Mouse (Mus musculus): ENCODE measurements around the gene 1700067K01Rik. TPM values are rescaled to one million over a fixed set of nuclear protein-coding genes. Genes with fewer than 3 reads are reported as not detected.
"Not testable (repeated sequence)": the region's sequence is repeated elsewhere in the genome, so short reads cannot be mapped to it uniquely, and the experiment has no call there.

The 1700067K01Rik gene
- polyA plus RNA-seq, 1 experiment from 2014 or later: 2.0 TPM

DNA sequence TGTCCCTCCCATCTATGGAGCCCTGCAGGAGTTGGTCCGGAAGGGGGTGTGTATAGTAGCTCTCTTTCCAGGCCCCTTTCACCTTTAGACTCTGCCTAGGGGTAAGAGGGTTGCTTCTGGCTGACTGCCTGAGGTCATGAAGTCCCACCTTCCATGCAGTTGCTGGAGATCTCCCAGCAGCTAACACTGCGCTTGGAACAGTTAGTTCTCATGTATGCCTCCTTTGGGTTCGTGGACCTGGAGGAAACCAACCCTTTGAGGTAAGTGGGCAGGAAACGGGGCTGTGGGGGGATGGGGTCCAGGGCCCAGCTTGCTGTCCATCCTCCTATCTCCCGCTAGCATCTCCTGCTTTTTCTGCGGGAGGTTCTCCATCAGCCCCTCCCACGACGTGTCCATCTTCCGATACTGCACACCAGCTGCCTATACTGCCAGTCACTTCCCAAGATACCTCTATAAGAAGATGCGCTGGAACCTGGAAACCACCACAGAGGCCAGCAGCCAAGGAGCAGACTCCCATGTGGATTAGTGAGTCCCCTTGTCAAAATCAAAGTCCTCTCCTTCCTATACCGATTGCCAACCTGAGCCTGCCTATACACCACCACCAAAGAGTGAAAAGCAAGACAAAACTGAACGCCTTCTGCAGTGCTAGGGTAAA is 1.8 kb downstream of the 1700067K01Rik start:
- WGBS: 51% methylated on average over 12 of the region's 12 CpGs
- Histone ChIP-seq H3K4me1 (peaks cover 38% of the 10 kb centered on the region), H3K27ac (no peak overlapping the region), H3K9ac (no peak overlapping the region), H3K36me3 (peaks cover 20% of the 10 kb centered on the region), H3K4me2 (replicated peaks) (no peak overlapping the region; the same call in 1 of the 2 replicates), H3K27me3 (peaks cover 15% of the 10 kb centered on the region; the same call in 1 of the 2 replicates), H3K4me3 (no peak overlapping the region), H3K9me3 (no peaks in the 10 kb centered on the region)
- ATAC-seq (ENCODE audit: insufficient number of reproducible peaks, insufficient read depth, low FRiP score, low TSS enrichment): no peak

DNA sequence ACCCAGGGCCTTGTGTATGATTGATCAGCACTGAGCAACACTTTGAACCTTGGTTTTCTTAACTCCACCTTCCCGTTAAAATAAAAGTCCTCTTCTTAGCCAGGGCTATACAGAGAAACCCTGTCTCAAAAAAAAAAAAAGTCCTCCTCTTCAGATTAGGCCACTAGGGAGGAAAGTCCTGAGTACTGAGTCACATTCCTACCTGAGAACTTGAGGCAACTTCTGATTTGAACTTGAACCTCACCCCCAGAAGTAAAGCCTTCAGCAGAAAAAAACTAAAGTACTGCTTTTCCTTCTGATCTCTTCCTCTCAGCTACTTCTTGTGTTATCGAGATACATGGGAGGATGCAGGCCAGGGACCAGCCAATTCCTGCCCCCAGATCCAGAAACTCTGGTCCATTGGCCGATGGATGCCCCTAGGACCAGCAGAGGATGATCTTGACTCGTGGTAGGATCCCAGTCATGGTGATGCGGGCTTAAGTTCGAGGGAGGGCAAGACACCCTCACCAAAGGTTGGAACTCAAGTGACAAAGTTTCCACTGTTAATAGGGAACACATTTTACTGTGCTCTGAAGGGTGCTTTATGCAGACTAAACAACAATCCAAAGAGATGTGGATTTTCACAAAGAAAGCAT is 2.4 kb downstream of the 1700067K01Rik start:
- no peak overlapping the region for H3K9ac ChIP-seq

GRCm38 (mm10) chr8:84004533-84005201 is 3.4 kb downstream of the 1700067K01Rik start:
- Histone ChIP-seq H3K4me1 (peaks cover 28% of the 10 kb centered on the region), H3K27me3 (peaks cover 13% of the 10 kb centered on the region; the same call in 1 of the 2 replicates), H3K9ac (peak overlapping the region; percentile 69), H3K36me3 (peaks cover 15% of the 10 kb centered on the region), H3K9me3 (no peaks in the 10 kb centered on the region), H3K4me3 (peak overlapping the region; percentile 52), H3K4me2 (replicated peaks) (peak overlapping the region; percentile 75), H3K27ac (peak overlapping the region; percentile 88)
- 1% methylated on average over 30 of the region's 30 CpGs for WGBS
- ATAC-seq (ENCODE audit: insufficient number of reproducible peaks, insufficient read depth, low FRiP score, low TSS enrichment): peak; percentile 74

More for the DNA sequence above, 2.4 kb downstream of the 1700067K01Rik start:
- WGBS: 60% methylated on average over 6 of the region's 6 CpGs
- Histone ChIP-seq H3K36me3 (peaks cover 20% of the 10 kb centered on the region), H3K4me3 (peak overlapping the region; percentile 52), H3K27ac (peak overlapping the region; percentile 88), H3K4me1 (peaks cover 37% of the 10 kb centered on the region), H3K4me2 (replicated peaks) (peak overlapping the region; percentile 75), H3K27me3 (peaks cover 15% of the 10 kb centered on the region; the same call in 1 of the 2 replicates), H3K9me3 (no peaks in the 10 kb centered on the region)
- no peak for ATAC-seq (ENCODE audit: insufficient number of reproducible peaks, insufficient read depth, low FRiP score, low TSS enrichment)

DNA sequence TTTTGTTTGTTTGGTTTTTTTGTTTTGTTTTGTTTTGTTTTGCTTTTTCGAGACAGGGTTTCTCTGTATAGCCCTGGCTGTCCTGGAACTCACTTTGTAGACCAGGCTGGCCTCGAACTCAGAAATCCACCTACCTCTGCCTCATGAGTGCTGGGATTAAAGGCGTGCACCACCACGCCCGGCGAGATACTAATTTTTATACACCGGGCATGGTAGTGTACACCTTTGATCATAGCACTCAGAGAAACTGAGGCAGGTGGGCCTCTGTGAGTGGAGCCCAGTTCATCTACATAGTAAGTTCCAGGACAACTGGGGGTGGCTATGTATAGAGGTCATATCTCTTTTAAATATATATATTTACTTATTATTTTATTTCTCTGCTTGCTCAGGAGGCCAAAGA is 4.2 kb downstream of the 1700067K01Rik start:
- not testable (repeated sequence) for H3K9ac ChIP-seq

GRCm38 (mm10) chr8:84008362-84008761 is 7.1 kb downstream of the 1700067K01Rik start:
- Histone ChIP-seq H3K36me3 (no peaks in the 10 kb centered on the region), H3K27ac (no peak overlapping the region), H3K4me3 (no peak overlapping the region), H3K9me3 (no peaks in the 10 kb centered on the region), H3K4me1 (peaks cover 33% of the 10 kb centered on the region), H3K27me3 (peaks cover 34% of the 10 kb centered on the region), H3K4me2 (replicated peaks) (no peak overlapping the region), H3K9ac (no peak overlapping the region)
- 24% methylated on average over 7 of the region's 7 CpGs for WGBS
- no peak for ATAC-seq (ENCODE audit: insufficient number of reproducible peaks, insufficient read depth, low FRiP score, low TSS enrichment)

More for the DNA sequence above, 4.2 kb downstream of the 1700067K01Rik start:
- H3K4me3 ChIP-seq; H3K4me2 ChIP-seq (replicated peaks); H3K9me3 ChIP-seq; ATAC-seq (ENCODE audit: insufficient number of reproducible peaks, insufficient read depth, low FRiP score, low TSS enrichment); H3K27ac ChIP-seq; H3K36me3 ChIP-seq: not testable (repeated sequence)
- 91% methylated on average over 7 of the region's 7 CpGs for WGBS
- H3K4me1 ChIP-seq: peaks cover 35% of the 10 kb centered on the region
- H3K27me3 ChIP-seq: peaks cover 18% of the 10 kb centered on the region

DNA sequence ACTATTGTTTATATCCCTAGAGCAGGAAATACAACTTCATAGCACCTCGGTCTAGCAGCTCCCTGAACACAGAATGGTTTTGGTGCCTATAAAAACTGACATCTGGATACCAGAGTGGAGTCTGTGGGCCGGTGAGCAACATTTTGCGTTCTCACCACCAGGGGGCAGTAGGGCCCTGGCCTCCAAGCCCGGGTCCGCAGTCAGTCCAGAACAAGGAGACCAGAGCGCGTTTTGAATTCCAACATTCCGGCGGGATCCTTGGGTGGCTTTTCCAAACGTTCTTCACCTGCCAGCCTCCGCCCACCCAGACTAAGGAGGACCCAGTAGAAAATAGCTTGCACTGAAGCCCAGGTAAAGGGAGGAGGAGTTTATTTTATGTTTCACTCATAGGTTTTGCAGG is 8.6 kb downstream of the 1700067K01Rik start:
- H3K4me2 ChIP-seq (replicated peaks): no peak overlapping the region
- peaks cover 40% of the 10 kb centered on the region for H3K27me3 ChIP-seq
- no peaks in the 10 kb centered on the region for H3K9me3 ChIP-seq
- peaks cover 28% of the 10 kb centered on the region for H3K4me1 ChIP-seq
- no peak overlapping the region for H3K9ac ChIP-seq
- ATAC-seq (ENCODE audit: insufficient number of reproducible peaks, insufficient read depth, low FRiP score, low TSS enrichment): no peak
- WGBS: 1% methylated on average over 11 of the region's 11 CpGs
- no peak overlapping the region for H3K4me3 ChIP-seq
- H3K36me3 ChIP-seq: no peaks in the 10 kb centered on the region
- H3K27ac ChIP-seq: no peak overlapping the region

DNA sequence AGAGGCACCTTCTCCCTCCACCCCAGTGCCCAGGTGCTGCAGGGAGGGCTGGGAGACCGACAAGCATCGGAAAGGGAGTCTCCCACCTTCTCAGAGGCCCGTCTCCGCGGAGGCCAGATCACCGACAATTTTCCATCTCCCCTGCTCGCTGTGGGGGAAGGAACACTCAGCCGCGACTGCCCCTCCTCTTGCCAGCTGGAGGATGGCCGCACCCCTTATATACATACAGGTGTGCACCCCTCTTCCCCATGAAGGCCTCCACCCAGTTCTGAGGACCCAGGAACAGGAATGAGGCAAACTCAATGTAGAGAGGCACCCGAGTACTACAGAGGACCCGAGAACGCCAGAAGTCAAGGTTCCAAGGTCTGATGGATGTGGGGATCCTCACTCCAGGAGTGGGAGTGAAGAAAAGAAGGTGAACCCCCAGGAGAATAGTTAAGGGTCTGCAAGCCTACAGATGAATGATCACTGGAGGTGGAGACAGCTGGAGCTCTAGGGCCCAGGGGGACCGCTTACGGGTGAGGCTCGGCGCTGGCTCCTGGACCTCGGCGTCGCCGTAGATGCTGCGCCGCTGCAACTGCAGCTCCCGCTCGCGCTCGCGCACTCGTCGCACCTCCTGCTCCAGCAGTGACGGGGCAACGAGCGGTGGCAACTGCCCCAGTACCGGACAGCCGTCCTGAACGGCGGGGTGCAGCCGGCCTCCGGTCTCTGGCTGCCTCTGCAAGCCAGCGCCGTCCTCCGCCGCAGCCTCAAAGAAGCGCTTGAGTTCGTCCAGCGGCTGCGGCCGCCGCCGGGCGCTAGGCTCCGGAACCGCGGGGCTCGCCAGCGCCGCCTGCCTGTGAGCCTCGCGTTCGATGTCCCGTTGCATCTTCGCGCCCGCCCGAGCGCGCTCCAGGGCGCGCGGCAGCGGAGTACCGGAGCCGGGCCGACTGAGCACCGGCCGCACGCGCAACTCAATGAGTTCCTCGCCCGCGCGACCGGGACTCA is 9.6 kb downstream of the 1700067K01Rik start:
- peaks cover 40% of the 10 kb centered on the region for H3K27me3 ChIP-seq
- no peaks in the 10 kb centered on the region for H3K36me3 ChIP-seq
- no peak for ATAC-seq (ENCODE audit: insufficient number of reproducible peaks, insufficient read depth, low FRiP score, low TSS enrichment)
- 0 out of 2 replicates have a peak, but pooled peaks cover under 1% of the 10 kb centered on the region for H3K9me3 ChIP-seq
- peak overlapping the region; percentile 97 for H3K4me2 ChIP-seq (replicated peaks)
- peaks cover 25% of the 10 kb centered on the region for H3K4me1 ChIP-seq
- WGBS: 2% methylated on average over 82 of the region's 83 CpGs
- H3K9ac ChIP-seq: peak overlapping the region; percentile 54
- H3K27ac ChIP-seq: no peak overlapping the region
- peak overlapping the region; percentile 51 for H3K4me3 ChIP-seq

GRCm38 (mm10) chr8:84011705-84012498 is 10.6 kb downstream of the 1700067K01Rik start, which contains the start of gene 2210011C24Rik:
2210011C24Rik (minus strand) TSS chr8:84012171.
- 0 out of 2 replicates have a peak, but pooled peaks cover 4% of the 10 kb centered on the region for H3K9me3 ChIP-seq
- WGBS: 1% methylated on average over 45 of the region's 45 CpGs
- no peak for ATAC-seq (ENCODE audit: insufficient number of reproducible peaks, insufficient read depth, low FRiP score, low TSS enrichment)
- H3K36me3 ChIP-seq: no peaks in the 10 kb centered on the region
- peak within 1 kb of the TSS; percentile 97 for H3K4me2 ChIP-seq (replicated peaks)
- H3K4me3 ChIP-seq: peak within 1 kb of the TSS; percentile 51
- peaks cover 25% of the 10 kb centered on the region for H3K4me1 ChIP-seq
- H3K9ac ChIP-seq: peak within 1 kb of the TSS; percentile 54
- no peak within 1 kb of the TSS for H3K27ac ChIP-seq
- peaks cover 40% of the 10 kb centered on the region for H3K27me3 ChIP-seq

DNA sequence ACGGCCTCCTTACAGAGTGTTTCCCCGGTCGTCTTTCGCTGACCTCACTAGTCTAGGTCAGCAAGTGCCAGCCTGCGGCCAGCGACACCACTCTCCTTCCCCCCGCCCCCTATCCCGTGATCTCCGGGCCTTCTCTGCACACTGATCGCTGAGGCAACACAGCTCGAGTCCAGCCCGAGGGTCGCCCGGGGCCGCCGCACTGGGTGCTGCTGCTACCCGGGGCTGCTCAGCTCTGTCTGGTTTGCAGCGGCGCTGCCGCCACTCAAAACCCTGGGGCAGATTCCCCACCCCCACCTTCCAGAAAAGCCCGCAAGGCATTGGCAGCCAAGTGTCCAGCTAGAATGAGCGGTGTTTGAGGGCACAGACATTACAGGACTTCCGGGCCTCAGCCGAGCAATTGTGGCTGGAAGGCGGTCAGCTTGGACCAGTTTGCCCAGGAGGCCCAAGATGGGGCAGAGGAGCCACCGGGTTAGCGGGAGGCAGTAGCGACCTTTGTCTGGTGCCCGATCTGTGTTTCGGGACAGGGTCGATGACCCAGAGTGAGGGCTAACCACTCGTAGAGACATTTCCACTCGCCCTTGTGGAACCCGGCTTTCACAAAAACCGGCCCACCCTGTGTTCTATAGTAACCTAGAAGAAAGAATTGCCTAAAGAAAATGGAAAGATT is 11.3 kb downstream of the 1700067K01Rik start:
- 0 out of 2 replicates have a peak overlapping the region, but pooled peaks have one; percentile 5 for H3K9ac ChIP-seq
- WGBS: 6% methylated on average over 35 of the region's 35 CpGs

DNA sequence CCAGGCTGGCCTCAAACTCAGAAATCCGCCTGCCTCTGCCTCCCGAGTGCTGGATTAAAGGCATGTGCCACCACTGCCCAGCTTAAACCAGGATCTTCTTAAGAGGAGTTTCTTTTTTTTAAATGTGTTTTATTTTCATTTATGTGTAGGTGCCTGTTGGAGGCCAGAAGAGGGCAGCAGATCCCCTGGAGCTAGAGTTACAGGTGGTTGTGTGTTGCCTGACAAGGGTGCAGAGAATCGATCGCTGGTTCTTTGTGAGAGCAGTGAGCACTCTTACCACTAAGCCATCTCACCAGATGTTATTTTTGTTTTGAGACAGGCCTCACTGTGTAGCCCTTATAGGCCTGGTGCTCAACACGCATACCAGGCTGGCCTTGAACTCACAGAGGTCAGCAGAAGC is 14.5 kb downstream of the 1700067K01Rik start:
- Histone ChIP-seq H3K27ac (no peak overlapping the region), H3K9ac (no peak overlapping the region), H3K36me3 (no peaks in the 10 kb centered on the region), H3K4me2 (replicated peaks) (no peak overlapping the region), H3K27me3 (peaks cover 45% of the 10 kb centered on the region), H3K4me3 (no peak overlapping the region), H3K9me3 (0 out of 2 replicates have a peak, but pooled peaks cover 4% of the 10 kb centered on the region), H3K4me1 (peaks cover 14% of the 10 kb centered on the region)
- WGBS: 92% methylated on average over 5 of the region's 5 CpGs
- ATAC-seq (ENCODE audit: insufficient number of reproducible peaks, insufficient read depth, low FRiP score, low TSS enrichment): no peak

More for the DNA sequence above, 11.3 kb downstream of the 1700067K01Rik start:
- Histone ChIP-seq H3K27ac (no peak overlapping the region), H3K36me3 (no peaks in the 10 kb centered on the region), H3K4me1 (peaks cover 25% of the 10 kb centered on the region), H3K27me3 (peaks cover 40% of the 10 kb centered on the region), H3K4me3 (peak overlapping the region; percentile 51), H3K9me3 (0 out of 2 replicates have a peak, but pooled peaks cover 4% of the 10 kb centered on the region), H3K4me2 (replicated peaks) (peak overlapping the region; percentile 97)
- no peak for ATAC-seq (ENCODE audit: insufficient number of reproducible peaks, insufficient read depth, low FRiP score, low TSS enrichment)
